Comparison of ENCODE assay signal across 8 mouse cellular contexts in the genomic region with DNA sequence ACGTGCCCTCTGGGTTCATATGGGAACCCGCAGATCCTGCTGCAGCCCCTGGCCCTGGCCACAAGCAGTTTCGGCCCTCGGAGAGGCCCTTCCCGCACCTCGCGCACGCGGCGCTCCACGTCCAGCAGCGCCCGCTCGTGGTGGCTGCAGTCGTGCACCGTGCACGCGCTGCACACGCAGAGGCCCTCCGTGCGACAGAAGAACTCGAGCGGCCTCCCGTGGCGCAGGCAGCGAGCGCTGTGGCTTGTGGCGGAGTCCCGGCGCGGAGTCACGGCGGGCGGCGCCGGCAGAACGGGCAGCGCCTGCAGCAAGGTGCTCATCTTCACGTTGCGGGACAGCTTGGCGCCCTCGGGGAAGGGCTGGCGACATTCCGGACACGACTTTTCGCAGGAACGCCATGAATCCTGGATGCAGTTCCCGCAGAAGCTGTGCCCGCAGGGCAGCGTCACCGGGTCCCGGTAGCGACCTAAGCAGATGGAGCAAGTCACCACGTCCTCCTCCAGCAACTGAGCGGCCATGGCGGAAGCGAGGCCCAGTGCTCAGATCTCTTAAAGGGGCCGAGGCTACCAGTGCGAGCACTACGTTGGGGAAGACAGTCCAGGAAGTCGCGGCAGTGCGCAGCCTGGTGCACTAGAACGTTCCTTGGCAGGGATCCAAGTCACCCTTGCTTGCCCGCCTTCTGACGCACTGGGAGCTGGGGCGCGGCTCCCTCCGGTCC. TPM values are rescaled to one million over a fixed set of nuclear protein-coding genes. Genes with fewer than 3 reads are reported as not detected.
DNase-seq lines count a peak whose midpoint lies in the region; ATAC-seq and TF ChIP-seq lines count a peak whose summit lies in the region.

Gene Trim65 (minus strand): TSS at position 641 of the 718 bp plus-strand sequence.

- DNase-seq in ES-CJ7 (ENCODE audit: low read depth, low spot score): peak; percentile 72
- DNase-seq in cerebellum, adult 11-12 months: peak; percentile 84
- peak; percentile 84 for DNase-seq in heart, postnatal 25 days (ENCODE audit: low spot score)
- peak; percentile 83 to 92 for DNase-seq in layer of hippocampus, adult 18-20 months (ENCODE audit: low spot score in 2 of 2)
- peak; percentile 93 to 96 for DNase-seq in lung, adult 18-20 months

- peaks cover 18% of the 10 kb centered on the region for H3K4me1 ChIP-seq in forebrain, embryonic 15.5 days
- peaks cover 18% of the 10 kb centered on the region; the same call in 1 of the 2 replicates for H3K4me1 ChIP-seq in neural tube, embryonic 14.5 days (ENCODE audit: control insufficient read depth, insufficient read depth, low read length)
- H3K4me1 ChIP-seq in testis, adult 2 months (ENCODE audit: control insufficient read depth, insufficient read depth, low read length): peaks cover 15% of the 10 kb centered on the region

- WGBS in forebrain, embryonic 15.5 days: under 1% methylated on average over 69 of the region's 69 CpGs
- 1% methylated on average over 68 of the region's 69 CpGs for WGBS in neural tube, embryonic 14.5 days

- TF ChIP-seq CTCF in testis, adult 2 months (IDR thresholded peaks at IDR 0.05; ENCODE audit: control insufficient read depth, insufficient read depth, insufficient replicate concordance, low read depth, low read length): peak; percentile 68; the same call in 1 of the 2 replicates

- intact Hi-C loops in heart, postnatal 25 days (cut with DNase I): loop anchor here (1.0 to 5.0 kb wide), 3 partner anchors 43 to 193 kb away; partner anchors contain the start of gene Unk

- peaks cover 10% of the 10 kb centered on the region for H3K36me3 ChIP-seq in forebrain, embryonic 15.5 days
- H3K36me3 ChIP-seq in neural tube, embryonic 14.5 days (ENCODE audit: control insufficient read depth, insufficient read depth, low read length): peaks cover 21% of the 10 kb centered on the region; the same call in 1 of the 2 replicates
- no peaks in the 10 kb centered on the region; the same call in 1 of the 2 replicates for H3K36me3 ChIP-seq in testis, adult 2 months (ENCODE audit: control insufficient read depth, insufficient read depth, low read length)

- peak; percentile 92 for ATAC-seq in forebrain, embryonic 15.5 days (replicated peaks)
- ATAC-seq in neural tube, embryonic 14.5 days (ENCODE audit: low read depth): peak; percentile 88

- H3K9me3 ChIP-seq in forebrain, embryonic 15.5 days: no peaks in the 10 kb centered on the region
- H3K9me3 ChIP-seq in neural tube, embryonic 14.5 days (ENCODE audit: control insufficient read depth, low read length): no peaks in the 10 kb centered on the region

- peak within 1 kb of the TSS; percentile 89 for H3K4me2 ChIP-seq in forebrain, embryonic 15.5 days (replicated peaks)
- peak within 1 kb of the TSS; percentile 78 for H3K4me2 ChIP-seq in neural tube, embryonic 14.5 days (ENCODE audit: low read depth, low read length)

- H3K4me3 ChIP-seq in forebrain, embryonic 15.5 days: peak within 1 kb of the TSS; percentile 65
- peak within 1 kb of the TSS; percentile 54 for H3K4me3 ChIP-seq in neural tube, embryonic 14.5 days (ENCODE audit: low read depth, low read length)
- peak within 1 kb of the TSS; percentile 86 for H3K4me3 ChIP-seq in testis, adult 2 months (ENCODE audit: control insufficient read depth, low read depth, low read length)

- no peak; the same call in 1 of the 2 replicates for TF ChIP-seq POLR2A in testis, adult 2 months (IDR thresholded peaks at IDR 0.05; ENCODE audit: control insufficient read depth, low read depth, low read length)

- peak within 1 kb of the TSS; percentile 78 for H3K9ac ChIP-seq in forebrain, embryonic 15.5 days (replicated peaks)
- peak within 1 kb of the TSS; percentile 74 for H3K9ac ChIP-seq in neural tube, embryonic 14.5 days (replicated peaks; ENCODE audit: low read depth, low read length)

- H3K27me3 ChIP-seq in forebrain, embryonic 15.5 days: no peaks in the 10 kb centered on the region
- H3K27me3 ChIP-seq in neural tube, embryonic 14.5 days (ENCODE audit: control insufficient read depth, insufficient read depth, low read length): no peaks in the 10 kb centered on the region
- H3K27me3 ChIP-seq in testis, adult 2 months (ENCODE audit: control insufficient read depth, insufficient read depth, low read length): no peaks in the 10 kb centered on the region

- peak within 1 kb of the TSS; percentile 89 for H3K27ac ChIP-seq in forebrain, embryonic 15.5 days (replicated peaks)
- peak within 1 kb of the TSS; percentile 90 for H3K27ac ChIP-seq in neural tube, embryonic 14.5 days (ENCODE audit: low read depth, low read length)
- peak within 1 kb of the TSS; percentile 62 for H3K27ac ChIP-seq in testis, adult 2 months (ENCODE audit: control insufficient read depth, insufficient read depth, low read depth, low read length)

RNA-seq across cellular contexts. Expression of gene Trim65, which starts in this region (rescaled TPM):
- polyA plus RNA-seq in forebrain, embryonic 15.5 days (2015; fragmentation: Nextera tagmentation; extraction: Ambion mirVana): 1.6 and 1.9 TPM in 2 replicates
- 1 to 10 TPM; 6.1 to 8.4 TPM for total RNA-seq in heart, postnatal 25 days (2021)
- total RNA-seq in layer of hippocampus, adult 18-20 months (2021): 1 to 10 TPM; 6.7 to 8.3 TPM
- polyA plus RNA-seq in neural tube, embryonic 14.5 days (2014; fragmentation: Nextera tagmentation; extraction: Ambion mirVana): 3.1 TPM in 2 replicates
- polyA plus RNA-seq in testis, adult 2 months (2012; rRNA removed): 0.57 and 0.63 TPM in 2 replicates

Comparison
In these comparisons a context has a peak if more than half of its experiments do, and no peak if none do; other contexts are left out.
1. Peak in every context shown above with its lines: DNase-seq, ATAC-seq, H3K4me3 ChIP-seq and H3K27ac ChIP-seq.